Mouse (Mus musculus) mesoderm, embryonic 11.5 days (tissue): ENCODE results near the gene Fhad1.
"Not testable (repeated sequence)": the region's sequence is repeated elsewhere in the genome, so short reads cannot be mapped to it uniquely, and the experiment has no call there.

Experiments used
- DNase-seq: peaks from one replicate; pipeline ENCODE4 v3.0.0-alpha.2; 2012; ENCODE audit warnings: low read depth, low spot score

Gene Fhad1

GRCm38 (mm10) chr4:142014659-142015608, at the start of gene Fhad1:
Gene Fhad1 (minus strand): TSS chr4:142015082.
- peak; percentile 90 for DNase-seq

- DNase-seq: no peak
Measured at GRCm38 (mm10) chr4:142063057-142063534, 48.2 kb upstream of the Fhad1 start.

GRCm38 (mm10) chr4:142061485-142062240, 46.8 kb upstream of the Fhad1 start:
- DNase-seq: no peak

GRCm38 (mm10) chr4:142060455-142061378, 45.8 kb upstream of the Fhad1 start:
- no peak for DNase-seq

- DNase-seq: no peak
Measured at GRCm38 (mm10) chr4:142059841-142060193, 44.9 kb upstream of the Fhad1 start.

- no peak for DNase-seq
Measured at GRCm38 (mm10) chr4:142059113-142059840, 44.4 kb upstream of the Fhad1 start.

GRCm38 (mm10) chr4:142057529-142058216, 42.8 kb upstream of the Fhad1 start:
- no peak for DNase-seq

- DNase-seq: no peak
Measured at GRCm38 (mm10) chr4:142055600-142055999, 40.7 kb upstream of the Fhad1 start.

GRCm38 (mm10) chr4:142054580-142054979, 39.7 kb upstream of the Fhad1 start:
- no peak for DNase-seq

GRCm38 (mm10) chr4:142053661-142054448, 39.0 kb upstream of the Fhad1 start:
- no peak for DNase-seq

- no peak for DNase-seq
Measured at GRCm38 (mm10) chr4:142053261-142053660, 38.4 kb upstream of the Fhad1 start.

- DNase-seq: no peak
Measured at GRCm38 (mm10) chr4:142052391-142053132, 37.7 kb upstream of the Fhad1 start.

GRCm38 (mm10) chr4:142051883-142052282, 37.0 kb upstream of the Fhad1 start:
- not testable (repeated sequence) for DNase-seq

GRCm38 (mm10) chr4:142049963-142050362, 35.1 kb upstream of the Fhad1 start:
- no peak for DNase-seq

- DNase-seq: no peak
Measured at GRCm38 (mm10) chr4:142048391-142048790, 33.5 kb upstream of the Fhad1 start.

- no peak for DNase-seq
Measured at GRCm38 (mm10) chr4:142047005-142047404, 32.1 kb upstream of the Fhad1 start.

GRCm38 (mm10) chr4:142046496-142046895, 31.6 kb upstream of the Fhad1 start:
- DNase-seq: no peak

GRCm38 (mm10) chr4:142045595-142046163, 30.8 kb upstream of the Fhad1 start:
- DNase-seq: no peak
